Mouse (Mus musculus) adrenal gland, adult 10 weeks (tissue): Measurements from ENCODE around the gene Pex10. TPM values are rescaled to one million over a fixed set of nuclear protein-coding genes. Genes with fewer than 3 reads are reported as not detected.

Experiments used
- polyA plus RNA-seq: library from polyadenylated mRNA; stranded (reverse); fragments of 350-450 nt; fragmentation: Illumina TruSeq; extraction: RNeasy Lipid Tissue Mini Kit (QIAGEN cat#74804); gene quantifications from one replicate; pipeline ENCODE4 v1.2.3, GENCODE M21; 2014; ENCODE audit warnings: low read depth, low replicate concordance

Pex10 gene
- polyA plus RNA-seq: 3.3 TPM

GRCm38 (mm10) chr4:155066834-155067522 lies at the start of gene Pex10:
TSS of gene Pex10 (plus strand) at chr4:155067016.

GRCm38 (mm10) chr4:155056724-155057123 lies 10.1 kb upstream of the Pex10 start, which contains the start of gene Plch2:
TSS of gene Plch2 (minus strand) at chr4:155056784.

GRCm38 (mm10) chr4:155086108-155087024 lies 19.6 kb downstream of the Pex10 start, which contains the start of the genes Rer1 and Morn1:
TSS of gene Rer1 (minus strand) at chr4:155086382.
TSS of gene Morn1 (plus strand) at chr4:155086577.

Other genes starting within 250 kb of the Pex10 start
- gene Ttc34, start 229.6 kb upstream of the Pex10 start, polyA plus RNA-seq: not detected
- gene Mmel1, start 197.4 kb upstream of the Pex10 start, polyA plus RNA-seq: 3.3 TPM
- gene Fam213b, start 167.9 kb upstream of the Pex10 start, polyA plus RNA-seq: 2.7 TPM
- gene Tnfrsf14, start 138.5 kb upstream of the Pex10 start, polyA plus RNA-seq: not detected
- not detected for gene Hes5, start 106.1 kb upstream of the Pex10 start, polyA plus RNA-seq
- 4.7 TPM for gene Pank4, start 102.9 kb upstream of the Pex10 start, polyA plus RNA-seq
- gene Plch2, start 10.2 kb upstream of the Pex10 start, polyA plus RNA-seq: not detected
- 210 TPM for gene Rer1, start 19.4 kb downstream of the Pex10 start, polyA plus RNA-seq
- gene Morn1, start 19.6 kb downstream of the Pex10 start, polyA plus RNA-seq: 4.8 TPM
- gene Ski, start 155.6 kb downstream of the Pex10 start, polyA plus RNA-seq: 70.6 TPM
- 1.3 TPM for gene Faap20, start 182.8 kb downstream of the Pex10 start, polyA plus RNA-seq